Mouse (Mus musculus) monocyte, adult 2 months (primary cell): ENCODE measurements around the gene Tsc22d1.
A peak's percentile ranks its signal among the peaks of the same experiment; 100 is the strongest.

Source experiments
- DNase-seq, 2 experiments: peaks; one replicate each; pipeline ENCODE4 v3.0.0; 2022; ENCODE audit warnings: low spot score in 2 of 2, low read depth in 1 of 2

The Tsc22d1 gene

GRCm38 (mm10) chr14:76414862-76415780 is at the start of gene Tsc22d1:
Gene Tsc22d1, plus strand, starts transcription at chr14:76414961.
- DNase-seq = peak in 1 of 2 experiments; percentile 22

GRCm38 (mm10) chr14:76373638-76374037 is 41.1 kb upstream of the Tsc22d1 start:
- no peak for DNase-seq

- no peak for DNase-seq
Measured at GRCm38 (mm10) chr14:76374601-76375000, 40.2 kb upstream of the Tsc22d1 start.

- DNase-seq = no peak
Measured at GRCm38 (mm10) chr14:76376561-76376960, 38.2 kb upstream of the Tsc22d1 start.

GRCm38 (mm10) chr14:76379411-76379810 is 35.4 kb upstream of the Tsc22d1 start:
- no peak for DNase-seq

GRCm38 (mm10) chr14:76388025-76388424 is 26.7 kb upstream of the Tsc22d1 start:
- no peak for DNase-seq

- DNase-seq = no peak
Measured at GRCm38 (mm10) chr14:76398251-76398650, 16.5 kb upstream of the Tsc22d1 start.

- no peak for DNase-seq
Measured at GRCm38 (mm10) chr14:76402574-76402973, 12.2 kb upstream of the Tsc22d1 start.

GRCm38 (mm10) chr14:76409111-76409510 is 5.7 kb upstream of the Tsc22d1 start:
- no peak for DNase-seq

GRCm38 (mm10) chr14:76413773-76414121 is 1.0 kb upstream of the Tsc22d1 start:
- no peak for DNase-seq

GRCm38 (mm10) chr14:76414122-76414861 is 469 bp upstream of the Tsc22d1 start:
- peak; percentile 76 to 83 for DNase-seq

GRCm38 (mm10) chr14:76415781-76416301 is 1.1 kb downstream of the Tsc22d1 start:
- DNase-seq = no peak

- no peak for DNase-seq
Measured at GRCm38 (mm10) chr14:76416366-76417040, 1.7 kb downstream of the Tsc22d1 start.

GRCm38 (mm10) chr14:76417346-76417745 is 2.6 kb downstream of the Tsc22d1 start:
- DNase-seq = no peak

GRCm38 (mm10) chr14:76420726-76421125 is 6.0 kb downstream of the Tsc22d1 start:
- no peak for DNase-seq

GRCm38 (mm10) chr14:76421162-76421561 is 6.4 kb downstream of the Tsc22d1 start:
- no peak for DNase-seq

GRCm38 (mm10) chr14:76425422-76425821 is 10.7 kb downstream of the Tsc22d1 start:
- no peak for DNase-seq

GRCm38 (mm10) chr14:76425986-76426530 is 11.3 kb downstream of the Tsc22d1 start:
- DNase-seq = no peak

GRCm38 (mm10) chr14:76428855-76429254 is 14.1 kb downstream of the Tsc22d1 start:
- peak; percentile 39 to 52 for DNase-seq

- DNase-seq = no peak
Measured at GRCm38 (mm10) chr14:76431918-76432317, 17.2 kb downstream of the Tsc22d1 start.

- no peak for DNase-seq
Measured at GRCm38 (mm10) chr14:76432369-76432768, 17.6 kb downstream of the Tsc22d1 start.
